Mouse (Mus musculus): ENCODE measurements around the gene Gm29554. TPM values are rescaled to one million over a fixed set of nuclear protein-coding genes. Genes with fewer than 3 reads are reported as not detected.
"Not testable (repeated sequence)": the region's sequence is repeated elsewhere in the genome, so short reads cannot be mapped to it uniquely, and the experiment has no call there.

Gene Gm29554
- polyA plus RNA-seq (2016; fragmentation: Nextera tagmentation; extraction: Ambion mirVana): not detected in 2 replicates

DNA sequence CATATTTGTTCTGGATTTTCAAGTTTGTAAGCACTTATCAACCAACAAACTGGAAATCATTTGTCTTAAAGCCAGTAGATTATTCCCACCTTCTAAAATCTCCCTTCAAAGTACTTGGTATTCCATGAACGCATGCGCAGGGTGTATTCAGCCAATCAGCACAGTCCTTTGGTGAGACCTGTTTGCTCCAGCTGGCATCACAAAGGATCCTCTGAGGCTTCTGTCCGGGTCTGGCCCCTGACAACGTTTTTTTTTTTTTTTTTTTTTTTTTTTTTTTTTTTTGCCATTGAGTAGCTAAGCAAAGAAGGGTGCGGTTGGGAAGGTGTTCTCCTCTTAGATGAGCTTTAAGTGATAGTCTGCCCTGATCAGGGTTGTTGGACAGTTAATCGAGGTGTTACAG, at the start of gene Gm29554:
TSS of gene Gm29554 (plus strand) at position 301 of the 400 bp plus-strand sequence.
- WGBS: no CpG with 5 or more reads among the region's 6 CpGs
- not testable (repeated sequence) for H3K27ac ChIP-seq; H3K9me3 ChIP-seq; H3K4me1 ChIP-seq; H3K9ac ChIP-seq; H3K36me3 ChIP-seq (replicated peaks); H3K27me3 ChIP-seq; H3K4me3 ChIP-seq (replicated peaks); ATAC-seq (ENCODE audit: low FRiP score); H3K4me2 ChIP-seq

Other genes starting within 250 kb of the Gm29554 start
- gene Gm20812, start 108.0 kb downstream of the Gm29554 start, polyA plus RNA-seq (2016; fragmentation: Nextera tagmentation; extraction: Ambion mirVana): not detected in 2 replicates

All from forebrain, embryonic 12.5 days (tissue).